Mouse (Mus musculus) liver, embryonic 11.5 days (tissue): ENCODE results near the gene Cemip2. TPM values are rescaled to one million over a fixed set of nuclear protein-coding genes. Genes with fewer than 3 reads are reported as not detected.

Source experiments
- ATAC-seq: fragments of 200-750 bp; cut with Nextera tagmentation; replicated peaks from 2 replicates; pipeline ENCODE4 v1.8.0; 2017; ENCODE audit warnings: moderate number of reproducible peaks, mild to moderate bottlenecking, moderate TSS enrichment, moderate library complexity; ENCODE audit not compliant: low FRiP score
- DNase-seq: peaks from one replicate; pipeline ENCODE4 v3.0.0-alpha.2; 2017; ENCODE audit warnings: low spot score
- H3K27ac ChIP-seq: fragments of 300-500 bp; sonication (generic); 2 replicates; pipeline ENCODE4 v1.5.1; 2014; ENCODE audit warnings: mild to moderate bottlenecking, low read depth, low read length, control low read depth
- H3K27me3 ChIP-seq: fragments of 300-500 bp; sonication (generic); replicated peaks from 2 replicates; pipeline ENCODE4 v1.6.1; 2014; ENCODE audit warnings: low read length, mixed read lengths; ENCODE audit not compliant: control insufficient read depth, insufficient read depth
- H3K36me3 ChIP-seq: fragments of 300-500 bp; sonication (generic); 2 replicates; pipeline ENCODE4 v1.6.1; 2014; ENCODE audit warnings: mild to moderate bottlenecking, low read length, moderate library complexity, mixed read lengths; ENCODE audit not compliant: control insufficient read depth, insufficient read depth
- H3K4me1 ChIP-seq: fragments of 300-500 bp; sonication (generic); replicated peaks from 2 replicates; pipeline ENCODE4 v1.6.1; 2014; ENCODE audit warnings: low read length, mixed read lengths; ENCODE audit not compliant: control insufficient read depth, insufficient read depth
- H3K4me2 ChIP-seq: fragments of 300-500 bp; sonication (generic); 2 replicates; pipeline ENCODE4 v1.6.1; 2014; ENCODE audit warnings: mild to moderate bottlenecking, control low read depth, moderate library complexity
- H3K4me3 ChIP-seq: fragments of 300-500 bp; sonication (generic); 2 replicates; pipeline ENCODE4 v1.5.1; 2014; ENCODE audit warnings: low read depth, low read length, control low read depth
- H3K9ac ChIP-seq: fragments of 300-500 bp; sonication (generic); 2 replicates; pipeline ENCODE4 v1.6.1; 2014; ENCODE audit warnings: low read depth, low read length, control low read depth
- H3K9me3 ChIP-seq: fragments of 300-500 bp; sonication (generic); 2 replicates; pipeline ENCODE4 v1.6.1; 2016; ENCODE audit warnings: low read length, inconsistent platforms, mixed read lengths; ENCODE audit not compliant: control insufficient read depth
- WGBS: fragments of 180-500 bp; shearing (Covaris S2); extraction: QIAGEN DNeasy Blood & Tissue Kit; methylation state at CpG from one replicate; pipeline ENCODE4 v1.1.7; 2014; 5-methylcytosine and 5-hydroxymethylcytosine counted together
- polyA plus RNA-seq: library from polyadenylated mRNA; unstranded; fragments of >200 nt; fragmentation: Nextera tagmentation; extraction: Ambion mirVana; gene quantifications from 2 replicates; pipeline ENCODE4 v1.2.1, GENCODE M21; 2014

Gene Cemip2
- polyA plus RNA-seq, 1 experiment from 2014 or later, result 24.8 TPM

- Histone ChIP-seq H3K36me3 (no peaks in the 10 kb centered on the region), H3K4me1 (0 out of 2 replicates have a peak, but pooled peaks cover 6% of the 10 kb centered on the region), H3K9me3 (no peaks in the 10 kb centered on the region), H3K27ac (no peak overlapping the region), H3K4me2 (0 out of 2 replicates have a peak overlapping the region, but pooled peaks have one; percentile 7), H3K27me3 (peaks cover 4% of the 10 kb centered on the region; the same call in 1 of the 2 replicates), H3K4me3 (no peak overlapping the region), H3K9ac (no peak overlapping the region)
- ATAC-seq (no peak), DNase-seq (no peak)
- 75% methylated on average over 12 of the region's 12 CpGs for WGBS
These were observed 3.8 kb downstream of the Cemip2 start for GRCm38 (mm10) chr19:21781787-21782432.

- Histone ChIP-seq H3K4me1 (0 out of 2 replicates have a peak, but pooled peaks cover 4% of the 10 kb centered on the region), H3K27ac (no peak overlapping the region), H3K4me2 (no peak overlapping the region), H3K9me3 (no peaks in the 10 kb centered on the region), H3K27me3 (peaks cover 4% of the 10 kb centered on the region; the same call in 1 of the 2 replicates), H3K36me3 (no peaks in the 10 kb centered on the region), H3K9ac (no peak overlapping the region), H3K4me3 (no peak overlapping the region)
- DNase-seq, result no peak
- WGBS, result 65% methylated on average over 3 of the region's 3 CpGs
- no peak for ATAC-seq
These were observed 5.6 kb downstream of the Cemip2 start for GRCm38 (mm10) chr19:21783717-21784116.

- H3K4me3 ChIP-seq, result no peak overlapping the region
- no peak overlapping the region for H3K27ac ChIP-seq
- H3K36me3 ChIP-seq, result no peaks in the 10 kb centered on the region
- peak overlapping the region; percentile 22 for H3K4me2 ChIP-seq
- peaks cover under 1% of the 10 kb centered on the region; the same call in 1 of the 2 replicates for H3K27me3 ChIP-seq
- ATAC-seq (no peak), DNase-seq (no peak)
- WGBS, result 39% methylated on average over 8 of the region's 8 CpGs
- H3K4me1 ChIP-seq, result 0 out of 2 replicates have a peak, but pooled peaks cover 4% of the 10 kb centered on the region
- H3K9ac ChIP-seq, result no peak overlapping the region
- no peaks in the 10 kb centered on the region for H3K9me3 ChIP-seq
These were observed 6.4 kb downstream of the Cemip2 start for GRCm38 (mm10) chr19:21784331-21785131.

GRCm38 (mm10) chr19:21785132-21785528 is 7.0 kb downstream of the Cemip2 start:
- 22% methylated on average over 3 of the region's 3 CpGs for WGBS

GRCm38 (mm10) chr19:21787004-21787480 is 8.9 kb downstream of the Cemip2 start:
- ATAC-seq, result no peak
- DNase-seq, result no peak
- H3K9me3 ChIP-seq, result no peaks in the 10 kb centered on the region
- no peaks in the 10 kb centered on the region for H3K27me3 ChIP-seq
- H3K4me3 ChIP-seq, result no peak overlapping the region
- no peaks in the 10 kb centered on the region for H3K36me3 ChIP-seq
- WGBS, result 79% methylated on average over 6 of the region's 6 CpGs
- H3K27ac ChIP-seq, result no peak overlapping the region
- H3K4me2 ChIP-seq, result no peak overlapping the region
- no peak overlapping the region for H3K9ac ChIP-seq
- H3K4me1 ChIP-seq, result 0 out of 2 replicates have a peak, but pooled peaks cover 4% of the 10 kb centered on the region

More at GRCm38 (mm10) chr19:21785132-21785528, 7.0 kb downstream of the Cemip2 start:
- H3K4me2 ChIP-seq, result no peak overlapping the region
- no peak overlapping the region for H3K27ac ChIP-seq
- ATAC-seq (no peak), DNase-seq (no peak)
- no peaks in the 10 kb centered on the region; the same call in 1 of the 2 replicates for H3K27me3 ChIP-seq
- H3K9ac ChIP-seq, result no peak overlapping the region
- no peak overlapping the region for H3K4me3 ChIP-seq
- 0 out of 2 replicates have a peak, but pooled peaks cover 4% of the 10 kb centered on the region for H3K4me1 ChIP-seq
- H3K9me3 ChIP-seq, result no peaks in the 10 kb centered on the region
- H3K36me3 ChIP-seq, result no peaks in the 10 kb centered on the region

GRCm38 (mm10) chr19:21788999-21789398 is 10.9 kb downstream of the Cemip2 start:
- 61% methylated on average over 8 of the region's 8 CpGs for WGBS
- Histone ChIP-seq H3K9ac (no peak overlapping the region), H3K9me3 (no peaks in the 10 kb centered on the region), H3K27ac (no peak overlapping the region), H3K4me1 (0 out of 2 replicates have a peak, but pooled peaks cover 4% of the 10 kb centered on the region), H3K36me3 (no peaks in the 10 kb centered on the region; the same call in 1 of the 2 replicates), H3K4me2 (no peak overlapping the region), H3K4me3 (no peak overlapping the region), H3K27me3 (no peaks in the 10 kb centered on the region)
- DNase-seq, result no peak
- no peak for ATAC-seq

- H3K4me2 ChIP-seq, result no peak overlapping the region
- no peak overlapping the region for H3K4me3 ChIP-seq
- no peak overlapping the region for H3K9ac ChIP-seq
- ATAC-seq, result no peak
- no peak for DNase-seq
- no peaks in the 10 kb centered on the region; the same call in 1 of the 2 replicates for H3K36me3 ChIP-seq
- H3K9me3 ChIP-seq, result no peaks in the 10 kb centered on the region
- no peaks in the 10 kb centered on the region for H3K4me1 ChIP-seq
- 75% methylated on average over 6 of the region's 6 CpGs for WGBS
- no peaks in the 10 kb centered on the region for H3K27me3 ChIP-seq
- peak overlapping the region; percentile 25; the same call in 1 of the 2 replicates for H3K27ac ChIP-seq
These were observed 11.5 kb downstream of the Cemip2 start for GRCm38 (mm10) chr19:21789676-21790075.

- Histone ChIP-seq H3K27ac (no peak overlapping the region), H3K36me3 (no peaks in the 10 kb centered on the region; the same call in 1 of the 2 replicates), H3K27me3 (no peaks in the 10 kb centered on the region), H3K4me1 (no peaks in the 10 kb centered on the region), H3K4me2 (no peak overlapping the region), H3K9ac (no peak overlapping the region), H3K9me3 (no peaks in the 10 kb centered on the region), H3K4me3 (no peak overlapping the region)
- no peak for ATAC-seq
- WGBS, result 80% methylated on average over 3 of the region's 3 CpGs
- DNase-seq, result no peak
These were observed 13.2 kb downstream of the Cemip2 start for GRCm38 (mm10) chr19:21791386-21791785.
